Mouse (Mus musculus) bone marrow, adult 2 months (tissue): ENCODE measurements around the gene Fam166a. TPM values are rescaled to one million over a fixed set of nuclear protein-coding genes. Genes with fewer than 3 reads are reported as not detected.

Source experiments
- H3K27ac ChIP-seq: fragments of 200-500 bp; 2 replicates; pipeline ENCODE4 v1.5.1; 2012; ENCODE audit warnings: low read depth, mild to moderate bottlenecking, control low read depth, inconsistent platforms, low read length; ENCODE audit not compliant: control insufficient read depth, poor library complexity, insufficient read depth
- H3K4me1 ChIP-seq: fragments of 200-500 bp; 2 replicates; pipeline ENCODE4 v1.6.1; 2011; ENCODE audit warnings: low read length; ENCODE audit not compliant: control insufficient read depth, insufficient read depth
- H3K4me3 ChIP-seq: fragments of 200-500 bp; replicated peaks from 2 replicates; pipeline ENCODE3; 2011; ENCODE audit warnings: mild to moderate bottlenecking, low read depth, low read length, control low read depth; ENCODE audit not compliant: control insufficient read depth
- CTCF ChIP-seq: fragments of 200-500 bp; IDR thresholded peaks from 2 replicates; pipeline ENCODE4 v1.5.1; 2011; ENCODE audit warnings: low read length, control low read depth; ENCODE audit not compliant: control insufficient read depth, insufficient read depth
- POLR2A ChIP-seq: fragments of 200-500 bp; IDR thresholded peaks from 2 replicates; pipeline ENCODE4 v1.6.1; 2011; ENCODE audit warnings: low read depth, mild to moderate bottlenecking, control low read depth, low read length, borderline replicate concordance; ENCODE audit not compliant: control insufficient read depth
- WGBS: fragments of 180-500 bp; shearing (Covaris S2); methylation state at CpG from one replicate; pipeline ENCODE4 v1.1.7; 2018; 5-methylcytosine and 5-hydroxymethylcytosine counted together
- polyA plus RNA-seq: library from polyadenylated mRNA; stranded (reverse); fragments of >200 nt; gene quantifications from 2 replicates; pipeline ENCODE4 v1.2.4, GENCODE M21; 2011; ENCODE audit warnings: low replicate concordance; ENCODE audit not compliant: missing spikeins, insufficient read depth, insufficient read length

Fam166a gene
- polyA plus RNA-seq, 1 experiment: not detected

GRCm38 (mm10) chr2:25180478-25180903 is 38.1 kb upstream of the Fam166a start, which contains the start of gene Nrarp:
Gene Nrarp (plus strand): TSS chr2:25180758.
- Histone ChIP-seq H3K27ac (peak within 1 kb of the TSS; percentile 65), H3K4me3 (peak within 1 kb of the TSS; percentile 58), H3K4me1 (no peaks in the 10 kb centered on the region; the same call in 1 of the 2 replicates)
- WGBS: under 1% methylated on average over 35 of the region's 35 CpGs
- TF ChIP-seq POLR2A (peak; percentile 61), CTCF (peak; percentile 40; the same call in 1 of the 2 replicates)

- WGBS: under 1% methylated on average over 99 of the region's 100 CpGs
- TF ChIP-seq CTCF (no peak), POLR2A (peak; percentile 47; the same call in 1 of the 2 replicates)
- peak overlapping the region; percentile 52 for H3K4me3 ChIP-seq
- H3K4me1 ChIP-seq: no peaks in the 10 kb centered on the region; the same call in 1 of the 2 replicates
- H3K27ac ChIP-seq: peak overlapping the region; percentile 65
Observed at GRCm38 (mm10) chr2:25180973-25181890, 37.3 kb upstream of the Fam166a start.

GRCm38 (mm10) chr2:25181891-25182397 is 36.6 kb upstream of the Fam166a start:
- Histone ChIP-seq H3K4me1 (no peaks in the 10 kb centered on the region; the same call in 1 of the 2 replicates), H3K4me3 (peak overlapping the region; percentile 52), H3K27ac (no peak overlapping the region)
- TF ChIP-seq POLR2A: no peak
- no peak for TF ChIP-seq CTCF
- 8% methylated on average over 17 of the region's 17 CpGs for WGBS

GRCm38 (mm10) chr2:25182664-25183063 is 35.9 kb upstream of the Fam166a start:
- H3K27ac ChIP-seq: no peak overlapping the region
- TF ChIP-seq POLR2A (no peak), CTCF (no peak)
- H3K4me1 ChIP-seq: no peaks in the 10 kb centered on the region; the same call in 1 of the 2 replicates
- WGBS: 31% methylated on average over 6 of the region's 6 CpGs
- H3K4me3 ChIP-seq: no peak overlapping the region

GRCm38 (mm10) chr2:25183336-25183735 is 35.2 kb upstream of the Fam166a start:
- Histone ChIP-seq H3K4me3 (no peak overlapping the region), H3K27ac (no peak overlapping the region), H3K4me1 (no peaks in the 10 kb centered on the region; the same call in 1 of the 2 replicates)
- WGBS: 45% methylated on average over 2 of the region's 2 CpGs
- TF ChIP-seq POLR2A (no peak), CTCF (no peak)

- TF ChIP-seq CTCF: no peak
- no peak for TF ChIP-seq POLR2A
Observed at GRCm38 (mm10) chr2:25184496-25184895, 34.0 kb upstream of the Fam166a start.

GRCm38 (mm10) chr2:25185625-25186574 is 32.6 kb upstream of the Fam166a start:
- Histone ChIP-seq H3K4me3 (peak overlapping the region; percentile 45), H3K4me1 (no peaks in the 10 kb centered on the region; the same call in 1 of the 2 replicates), H3K27ac (no peak overlapping the region; the same call in 1 of the 2 replicates)
- WGBS: 3% methylated on average over 64 of the region's 64 CpGs
- no peak; the same call in 1 of the 2 replicates for TF ChIP-seq CTCF

More at GRCm38 (mm10) chr2:25184496-25184895, 34.0 kb upstream of the Fam166a start:
- no peak overlapping the region for H3K27ac ChIP-seq
- H3K4me3 ChIP-seq: no peak overlapping the region
- WGBS: 87% methylated on average over 7 of the region's 7 CpGs
- no peaks in the 10 kb centered on the region; the same call in 1 of the 2 replicates for H3K4me1 ChIP-seq
